Mouse (Mus musculus) kidney, postnatal 25 days (tissue): ENCODE measurements at regions not wholly inside any gene's neighbourhood (a gene's known extent, or its start where the extent isn't known, plus 50 kb on each side); places are given as distances from the start of the nearest gene placed in this dataset.
"Not testable (repeated sequence)": the region's sequence is repeated elsewhere in the genome, so short reads cannot be mapped to it uniquely, and the experiment has no call there.

Source experiments
- DNase-seq, 2 experiments: peaks; one replicate each; pipeline ENCODE4 v3.0.0; 2021; ENCODE audit warnings: mixed read lengths in 2 of 2

GRCm38 (mm10) chr11:24925135-24925534, 847.3 kb downstream of the Bcl11a start:
- DNase-seq, result no peak

- no peak for DNase-seq
These were observed 865.8 kb downstream of the Bcl11a start for GRCm38 (mm10) chr11:24943646-24944045.

- no peak for DNase-seq
These were observed 873.3 kb downstream of the Bcl11a start for GRCm38 (mm10) chr11:24951161-24951560.

- no peak for DNase-seq
These were observed 894.5 kb downstream of the Bcl11a start for GRCm38 (mm10) chr11:24972359-24972758.

GRCm38 (mm10) chr11:24980193-24980665, 902.4 kb downstream of the Bcl11a start:
- no peak for DNase-seq

- no peak for DNase-seq
These were observed 905.3 kb downstream of the Bcl11a start for GRCm38 (mm10) chr11:24983060-24983629.

- DNase-seq, result no peak
These were observed 927.6 kb downstream of the Bcl11a start for GRCm38 (mm10) chr11:25005491-25005890.

- DNase-seq, result no peak
These were observed 948.9 kb downstream of the Bcl11a start for GRCm38 (mm10) chr11:25026786-25027185.

GRCm38 (mm10) chr11:25040983-25041382, 963.1 kb downstream of the Bcl11a start:
- no peak for DNase-seq

GRCm38 (mm10) chr11:25042763-25043162, 964.9 kb downstream of the Bcl11a start:
- no peak for DNase-seq

GRCm38 (mm10) chr11:25045339-25045738, 967.5 kb downstream of the Bcl11a start:
- DNase-seq, result no peak

- DNase-seq, result no peak
These were observed 968.1 kb downstream of the Bcl11a start for GRCm38 (mm10) chr11:25045977-25046376.

GRCm38 (mm10) chr11:25055698-25056097, 977.8 kb downstream of the Bcl11a start:
- no peak for DNase-seq

GRCm38 (mm10) chr11:25057093-25057521, 979.3 kb downstream of the Bcl11a start:
- peak in 1 of 2 experiments; percentile 2 for DNase-seq

GRCm38 (mm10) chr11:25057543-25057942, 979.7 kb downstream of the Bcl11a start:
- no peak for DNase-seq

GRCm38 (mm10) chr11:25063042-25063441, 985.2 kb downstream of the Bcl11a start:
- no peak for DNase-seq

- peak in 1 of 2 experiments; percentile 29 for DNase-seq
These were observed 986.1 kb downstream of the Bcl11a start for GRCm38 (mm10) chr11:25063978-25064377.

GRCm38 (mm10) chr11:25099976-25100375, 1022.1 kb downstream of the Bcl11a start:
- DNase-seq, result not testable (repeated sequence)

GRCm38 (mm10) chr11:25104432-25104831, 1026.6 kb downstream of the Bcl11a start:
- DNase-seq, result peak in 1 of 2 experiments; percentile 35

- no peak for DNase-seq
These were observed 1046.6 kb downstream of the Bcl11a start for GRCm38 (mm10) chr11:25124458-25124857.

GRCm38 (mm10) chr11:25142226-25142625, 1064.4 kb downstream of the Bcl11a start:
- DNase-seq, result no peak

- no peak for DNase-seq
These were observed 1065.0 kb downstream of the Bcl11a start for GRCm38 (mm10) chr11:25142833-25143232.

- DNase-seq, result no peak
These were observed 1063.3 kb downstream of the 5730522E02Rik start for GRCm38 (mm10) chr11:25147287-25147686.

- no peak for DNase-seq
These were observed 1053.9 kb downstream of the 5730522E02Rik start for GRCm38 (mm10) chr11:25156705-25157104.
